Mouse (Mus musculus): ENCODE measurements around the gene Myrfl. TPM values are rescaled to one million over a fixed set of nuclear protein-coding genes. Genes with fewer than 3 reads are reported as not detected.

Gene Myrfl
- total RNA-seq, 4 experiments from 2014 or later, result 0.14 to 0.30 (median 0.25) TPM; not detected in 1

DNA sequence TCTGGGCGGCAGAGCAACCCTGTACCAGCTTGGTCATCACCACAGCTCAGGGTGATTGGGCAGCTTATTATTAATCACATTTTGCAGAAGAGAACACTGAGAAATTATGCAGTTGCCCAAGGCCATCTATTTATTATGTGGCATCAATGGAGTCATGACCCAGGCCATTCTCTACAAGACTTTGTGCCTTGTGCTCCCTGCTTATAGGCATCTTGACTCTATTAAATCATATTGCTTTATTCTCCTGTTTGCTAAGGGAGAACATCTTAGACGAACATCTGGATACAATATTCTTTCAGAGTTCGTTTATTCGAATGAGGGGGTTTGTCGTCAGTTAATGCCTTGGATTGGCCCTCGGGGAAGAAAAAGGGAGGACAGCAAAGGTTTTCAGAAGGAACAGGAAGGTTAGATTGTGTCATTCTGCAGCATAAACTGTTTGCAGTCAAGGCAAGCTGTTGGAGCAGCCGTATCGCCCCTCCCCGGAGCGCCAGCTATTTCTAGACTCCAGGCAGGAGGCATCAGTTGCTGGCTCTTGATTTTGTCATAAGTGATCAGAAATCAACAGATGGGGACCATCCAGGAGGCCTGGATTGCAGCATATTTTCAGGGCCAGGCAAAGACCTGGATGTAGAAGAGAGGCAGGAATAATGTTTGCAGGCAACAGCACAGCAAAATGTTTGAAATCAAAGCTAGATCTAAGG is 140.7 kb downstream of the Myrfl start:
- no peak for DNase-seq

DNA sequence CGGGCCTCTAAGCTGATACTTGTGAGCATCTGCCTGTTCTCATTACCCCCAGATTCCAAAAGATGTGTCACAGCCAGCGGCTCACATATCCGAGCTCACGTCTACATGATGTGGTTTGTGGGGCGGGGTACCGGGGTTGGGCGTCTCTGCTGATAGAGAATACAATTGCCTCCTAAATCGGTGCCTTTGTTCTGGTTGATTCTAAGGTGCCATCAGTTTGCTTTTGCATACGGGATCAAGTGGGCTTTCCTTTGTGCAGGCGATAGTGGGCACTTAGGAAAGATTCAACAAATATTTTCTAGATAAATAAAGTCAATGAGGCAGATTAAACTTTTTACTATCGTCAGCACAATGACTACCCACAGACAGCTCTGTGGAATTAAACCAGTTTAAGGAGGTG is 141.8 kb downstream of the Myrfl start:
- no peak for DNase-seq

DNA sequence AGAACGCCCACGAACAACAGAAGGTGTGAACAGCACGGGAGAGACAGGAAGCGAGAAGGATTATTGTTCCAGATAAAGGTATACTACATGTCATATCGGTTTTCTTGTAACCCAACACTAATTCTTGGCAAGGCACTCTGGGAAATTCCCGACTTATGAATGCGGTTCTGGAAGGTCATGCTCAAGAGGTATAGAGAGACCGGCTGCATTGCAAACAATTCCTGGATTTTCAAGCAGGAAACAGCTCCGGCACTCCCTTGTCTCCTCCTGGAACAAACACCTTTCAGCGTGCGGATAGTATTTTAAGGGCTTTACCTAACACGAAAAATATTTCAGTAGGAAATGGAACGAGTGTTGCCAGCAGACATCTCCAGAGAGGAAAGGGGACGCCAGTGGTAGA is 145.8 kb downstream of the Myrfl start:
- DNase-seq, result no peak

DNA sequence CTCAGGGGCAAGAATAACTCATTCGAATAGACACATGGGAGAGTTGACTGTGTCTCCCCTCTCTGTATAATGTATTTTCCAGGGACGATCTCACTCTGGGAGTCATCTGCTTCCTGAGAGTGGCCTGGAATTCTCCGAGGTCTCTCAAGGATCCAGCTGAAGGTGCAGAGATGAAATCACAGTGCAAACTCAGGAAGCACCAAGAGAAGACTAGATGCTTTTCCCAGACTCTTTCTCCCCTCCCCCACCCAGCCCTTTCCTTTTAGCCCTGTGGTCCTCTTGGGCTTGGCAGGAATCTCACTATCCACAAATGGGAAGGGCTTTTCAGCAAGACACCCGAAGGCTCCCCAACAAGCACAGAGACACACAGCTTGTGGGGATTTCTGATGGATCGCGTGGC is 146.7 kb downstream of the Myrfl start:
- DNase-seq, result no peak

DNA sequence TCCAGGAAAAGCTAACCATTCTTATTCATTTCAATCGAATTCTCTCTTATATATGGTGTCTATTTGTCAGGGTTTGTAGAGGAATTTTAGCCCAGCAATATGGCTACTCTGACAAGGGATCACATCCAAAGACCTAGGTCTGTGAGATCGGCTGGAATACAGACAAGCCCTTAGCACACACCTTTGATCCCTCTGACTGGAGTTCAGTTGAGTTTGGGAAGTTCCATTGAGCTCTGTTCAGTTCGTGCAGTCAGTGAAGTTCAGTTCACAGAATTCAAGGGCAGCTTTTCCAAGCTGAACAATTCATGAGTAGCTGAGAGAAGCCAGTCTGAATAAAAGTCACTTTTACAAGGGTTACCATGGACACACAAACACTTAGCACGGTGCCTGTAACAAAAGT is 148.0 kb downstream of the Myrfl start:
- no peak for DNase-seq

DNA sequence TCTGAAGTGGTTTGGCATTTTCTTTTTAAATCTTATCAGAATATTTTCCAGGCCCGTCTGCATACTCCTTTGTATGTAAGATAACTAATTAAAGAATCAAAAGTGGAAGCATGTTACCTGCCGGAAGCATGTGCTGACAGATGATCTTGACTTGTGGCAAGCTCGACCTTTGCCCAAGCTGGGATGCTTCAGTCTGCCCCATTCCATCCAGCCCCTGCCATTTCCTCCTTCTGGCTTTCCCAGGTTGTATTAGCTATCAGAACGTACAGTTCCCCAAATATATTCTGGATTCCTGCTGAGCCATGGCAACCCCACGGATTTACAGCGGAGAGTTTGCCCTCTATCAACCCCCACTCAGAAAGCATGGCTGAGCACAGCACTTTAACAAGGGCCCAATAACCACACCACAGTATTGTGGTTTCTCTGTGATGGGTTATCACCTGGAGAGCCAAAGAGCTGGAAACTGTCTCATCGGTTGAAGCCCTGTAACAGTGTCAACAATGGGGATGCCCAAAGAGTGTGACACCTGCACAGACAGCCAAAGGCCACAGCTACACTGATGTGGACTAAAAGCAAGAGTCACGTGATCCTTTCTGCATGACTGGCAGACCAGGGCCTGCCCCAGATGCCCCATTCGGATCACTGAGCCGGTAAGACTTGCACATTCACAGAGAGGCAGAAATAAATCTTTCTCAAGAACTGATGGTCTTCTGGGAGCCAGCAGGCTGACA is 150.3 kb downstream of the Myrfl start:
- no peak for DNase-seq

DNA sequence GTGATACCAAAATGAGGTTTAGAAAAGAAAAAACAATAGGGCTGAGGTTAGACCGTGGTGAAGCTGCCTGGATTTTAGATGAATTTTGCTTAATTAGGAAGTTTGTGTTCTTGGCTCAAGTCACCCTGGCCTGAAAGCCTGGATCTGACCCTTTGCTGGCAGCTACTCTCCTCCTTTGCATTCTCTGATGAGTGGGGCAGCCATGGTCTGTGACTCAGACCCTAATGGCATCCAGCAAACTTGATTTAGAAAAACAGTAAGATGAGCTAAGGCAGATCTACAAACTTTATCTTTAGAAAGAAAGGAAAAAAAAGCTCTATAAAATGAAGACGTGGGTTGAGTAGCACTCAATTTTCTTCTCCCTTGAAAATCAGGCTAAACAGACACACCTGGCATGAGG is 154.0 kb downstream of the Myrfl start:
- no peak for DNase-seq

DNA sequence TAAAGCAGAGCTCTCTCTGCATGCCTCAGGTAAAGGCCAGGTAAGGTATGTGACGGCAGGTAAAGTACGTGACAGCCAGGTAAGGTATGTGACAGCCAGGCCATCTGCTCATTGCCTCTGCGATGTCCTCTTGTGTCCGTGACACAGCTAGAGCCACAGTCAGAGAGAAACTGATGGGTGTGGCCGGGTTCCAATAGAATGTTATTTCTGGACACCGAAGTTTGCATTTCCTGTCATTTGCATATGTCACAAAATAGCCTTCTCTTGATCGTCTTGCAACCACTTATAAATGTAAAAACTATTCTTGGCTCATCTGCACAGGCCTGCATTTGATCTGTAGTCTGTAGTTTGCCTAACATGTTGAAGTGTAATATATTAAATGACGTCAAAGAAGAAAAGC is 154.5 kb downstream of the Myrfl start:
- no peak for DNase-seq

DNA sequence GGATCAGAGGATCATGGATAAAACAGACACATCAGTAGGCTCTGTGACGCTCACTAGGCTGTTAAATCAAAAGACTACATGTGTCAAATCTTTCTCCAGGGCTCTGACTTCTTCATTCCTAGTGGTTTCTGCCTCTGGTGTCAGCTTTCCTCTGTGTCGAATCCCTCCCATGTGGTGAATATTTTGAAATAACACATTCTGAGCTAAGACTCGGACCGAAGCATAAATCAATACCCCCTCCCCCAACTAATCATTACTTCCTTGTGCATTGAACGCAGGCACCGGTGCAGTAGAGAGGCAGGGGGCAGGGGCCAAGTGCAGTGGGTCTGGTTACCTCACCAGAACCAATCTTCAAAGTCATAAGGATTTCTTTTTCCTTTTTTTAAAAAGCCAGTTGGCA is 155.4 kb downstream of the Myrfl start:
- no peak for DNase-seq

DNA sequence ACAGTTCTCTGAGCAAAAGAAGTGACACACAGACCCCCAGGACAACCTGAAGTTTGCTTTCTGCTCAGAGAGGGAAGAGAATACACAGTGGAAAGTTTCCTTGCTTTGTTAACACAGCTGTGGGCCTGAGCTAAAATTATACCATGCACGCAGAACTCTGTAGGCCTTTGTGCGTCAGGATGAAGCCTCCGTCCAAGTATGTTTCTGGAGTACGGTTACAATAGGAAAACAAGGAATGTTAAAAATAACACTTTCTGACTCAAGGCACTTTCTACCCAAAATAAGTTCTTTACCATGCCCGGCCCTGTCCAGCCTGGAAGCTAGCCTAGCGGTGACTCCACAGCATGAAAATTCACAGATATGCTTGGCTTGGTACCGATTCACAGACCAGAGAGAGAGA is 156.6 kb downstream of the Myrfl start:
- no peak for DNase-seq

DNA sequence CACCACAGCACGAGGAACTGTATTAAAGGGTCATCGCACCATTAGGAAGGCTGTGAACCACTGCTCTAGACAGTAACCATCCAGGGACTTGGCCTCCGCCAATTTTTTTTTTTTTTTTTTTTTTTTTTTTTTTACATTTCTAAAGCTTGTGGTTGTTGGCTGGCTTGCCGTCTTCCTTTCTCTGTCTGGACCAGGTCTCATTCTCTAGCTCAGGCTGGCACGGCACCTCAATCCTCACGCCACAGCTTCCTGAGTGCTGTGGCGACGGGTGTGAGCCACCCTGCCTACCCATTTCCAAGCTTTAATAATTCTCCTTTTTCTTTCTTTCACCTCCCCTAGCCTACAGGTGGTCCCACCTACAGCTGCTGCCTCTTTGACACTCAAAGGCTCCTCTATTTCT is 158.2 kb downstream of the Myrfl start:
- no peak for DNase-seq

DNA sequence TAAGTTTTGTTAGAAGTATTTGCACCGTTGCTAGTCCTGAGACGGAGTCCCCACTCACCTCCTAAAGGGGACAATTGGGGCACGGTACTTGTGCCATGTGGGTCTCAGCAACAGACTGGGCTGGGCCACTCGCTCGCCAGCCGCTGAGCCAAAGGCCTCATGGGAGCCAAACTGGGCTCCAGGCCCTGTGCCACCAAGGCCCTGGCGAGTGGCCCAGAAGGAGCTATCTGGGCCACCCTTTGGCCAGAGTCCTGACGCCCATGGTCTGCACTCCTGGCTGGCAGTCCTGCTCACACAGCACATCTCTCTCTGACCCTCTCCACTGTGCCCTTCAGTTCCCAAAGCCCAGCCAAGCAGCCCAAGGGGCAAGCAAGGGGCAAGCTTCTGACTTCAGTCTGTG is 161.1 kb downstream of the Myrfl start:
- DNase-seq, result peak; percentile 12

DNA sequence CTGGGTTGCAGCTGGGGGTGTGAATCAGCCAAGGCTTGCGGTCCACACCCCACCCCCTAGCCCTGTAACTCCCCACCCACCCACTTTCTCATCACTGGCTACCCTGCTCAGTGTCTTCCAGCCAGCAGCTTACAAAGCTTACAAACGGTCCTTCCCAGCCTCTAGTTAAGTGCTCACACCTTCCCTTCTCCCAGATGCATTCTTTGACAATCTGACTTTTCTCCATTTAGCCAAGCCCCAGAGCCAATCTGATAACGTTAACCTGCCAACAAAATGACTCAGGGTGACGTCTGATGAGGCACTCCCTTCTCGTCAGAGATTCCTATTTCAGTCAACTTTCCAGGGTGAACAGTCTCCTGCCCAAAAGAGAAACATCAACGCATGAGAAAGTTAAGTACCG is 163.1 kb downstream of the Myrfl start:
- no peak for DNase-seq

DNA sequence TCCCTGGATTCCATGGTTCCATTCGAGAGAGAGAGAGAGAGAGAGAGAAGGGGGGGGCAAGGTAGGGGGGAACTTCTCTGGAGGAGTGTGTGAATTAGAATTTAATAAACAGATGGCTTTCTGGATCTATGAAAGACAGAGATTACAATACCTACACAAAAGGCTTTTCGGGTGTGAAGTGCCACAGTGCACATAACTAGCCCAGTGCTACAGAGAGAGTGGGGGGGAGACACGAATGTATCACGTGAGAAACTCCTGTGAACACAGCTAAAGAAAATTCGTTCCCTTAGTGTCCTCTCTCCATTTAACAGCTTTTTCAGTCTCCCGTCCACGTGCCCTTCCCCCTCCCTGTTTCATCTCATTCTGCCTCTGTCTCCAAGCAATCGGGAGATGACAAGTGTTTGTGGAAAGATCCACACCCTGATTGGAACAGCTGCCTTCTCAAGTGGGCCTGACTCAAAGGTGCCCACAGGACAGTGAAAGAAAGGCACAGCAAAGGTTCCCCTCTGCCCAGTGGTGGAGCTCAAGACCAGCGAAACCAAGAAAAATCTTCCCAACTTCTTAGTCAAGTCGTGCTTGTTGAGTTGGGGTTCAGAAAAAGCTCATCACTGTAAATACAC is 166.6 kb downstream of the Myrfl start:
- DNase-seq, result no peak

DNA sequence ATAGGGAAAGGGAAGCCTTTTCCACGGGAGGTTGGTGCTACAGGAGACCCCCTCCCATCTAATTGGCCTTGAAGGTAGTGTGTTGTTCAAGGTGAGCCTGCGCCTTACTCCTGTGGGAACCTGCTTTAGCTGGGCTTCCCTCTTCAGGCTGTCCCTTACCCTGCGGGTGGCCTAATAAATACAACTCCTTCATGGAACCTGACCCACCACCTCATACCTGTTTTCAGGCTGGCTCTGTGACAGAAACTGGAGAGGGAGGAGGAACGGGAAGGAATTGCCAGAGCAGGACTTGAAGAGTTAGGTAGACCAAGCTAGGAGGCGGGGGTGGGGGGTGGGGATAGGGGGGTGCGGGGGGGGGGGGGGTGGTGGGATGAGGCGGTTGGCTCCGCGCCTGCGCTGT is 167.9 kb downstream of the Myrfl start:
- DNase-seq, result no peak

DNA sequence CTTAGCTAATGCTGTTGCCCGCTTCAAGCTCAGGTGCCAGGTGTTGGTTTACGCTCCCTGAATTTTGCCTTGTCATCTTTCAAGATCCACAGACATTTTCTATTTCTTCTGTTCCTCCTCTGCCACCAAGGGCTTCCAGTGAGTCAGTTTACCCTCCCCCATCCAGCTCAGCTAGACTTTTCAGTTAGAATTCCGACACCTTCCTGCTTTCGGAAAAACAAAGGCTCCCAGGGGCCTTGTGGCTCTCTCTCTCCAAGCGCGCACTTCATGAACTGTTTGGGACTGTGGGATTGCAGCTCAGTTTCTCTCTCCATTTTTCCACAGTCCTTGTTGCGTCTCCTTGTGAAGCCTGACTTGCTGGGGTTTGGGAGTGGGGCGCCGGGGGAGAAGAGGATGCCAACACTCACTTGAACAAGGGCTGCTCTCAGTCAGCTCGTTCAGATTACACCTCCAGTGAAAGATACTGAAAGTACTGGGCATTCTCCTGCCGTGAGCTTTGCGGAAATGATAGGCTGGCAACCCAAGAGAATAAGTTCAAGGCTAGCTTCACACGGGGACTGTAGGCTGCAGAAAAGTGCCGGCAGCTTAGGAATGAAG is 168.9 kb downstream of the Myrfl start:
- no peak for DNase-seq

Other genes starting within 250 kb of the Myrfl start
- 10 to 100 TPM; 32.8 to 50.0 (median 37.1) TPM for gene Rab3ip, start 53.9 kb upstream of the Myrfl start, total RNA-seq (2022)
- gene Gm10271, start 75.7 kb upstream of the Myrfl start, total RNA-seq (2022), result not detected
- gene Best3, start 89.4 kb upstream of the Myrfl start, total RNA-seq (2022), result 1 to 10 TPM in 1 of 4 experiments, under 1 TPM in 3; 0.31 to 1.0 (median 0.69) TPM
- not detected for gene Lrrc10, start 148.4 kb upstream of the Myrfl start, total RNA-seq (2022)
- 100 to 1,000 TPM; 184 to 239 (median 209) TPM for gene Cct2, start 166.9 kb upstream of the Myrfl start, total RNA-seq (2022)

Measured in adrenal gland, adult 8-10 months (tissue).